Mouse (Mus musculus): ENCODE data around the gene Arhgap32. TPM values are rescaled to one million over a fixed set of nuclear protein-coding genes. Genes with fewer than 3 reads are reported as not detected.
A peak's percentile ranks its signal among the peaks of the same experiment; 100 is the strongest.
"Not testable (repeated sequence)": the region's sequence is repeated elsewhere in the genome, so short reads cannot be mapped to it uniquely, and the experiment has no call there.

Arhgap32 gene
- polyA plus RNA-seq, 1 experiment from 2014 or later = 20.8 TPM

DNA sequence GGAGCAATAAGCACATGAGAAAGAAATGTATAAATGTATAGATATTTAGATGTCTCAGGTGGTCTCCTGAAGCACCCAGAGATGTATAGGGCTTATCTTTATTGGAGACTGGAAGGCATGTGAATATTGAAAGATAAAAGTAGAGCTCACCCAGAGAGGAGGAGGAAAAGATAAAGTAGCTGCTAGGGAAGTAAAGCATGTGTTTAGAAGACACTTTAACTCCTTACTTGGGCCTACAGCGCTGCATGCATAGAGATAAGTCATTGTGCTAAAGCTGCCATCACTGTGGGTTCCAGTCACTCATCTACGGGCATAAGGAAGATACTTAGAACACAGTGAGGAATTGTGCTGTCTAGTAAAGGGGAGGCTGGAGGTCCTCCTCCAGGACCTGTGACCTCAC, 46.9 kb downstream of the Arhgap32 start:
- H3K4me2 ChIP-seq (ENCODE audit: low read depth, low read length) = no peak overlapping the region
- WGBS = 84% methylated on average over 2 of the region's 2 CpGs
- ATAC-seq (ENCODE audit: low read depth) = no peak
- no peaks in the 10 kb centered on the region for H3K4me1 ChIP-seq (ENCODE audit: control insufficient read depth, insufficient read depth, low read length)
- H3K4me3 ChIP-seq (ENCODE audit: low read depth, low read length) = no peak overlapping the region
- H3K9ac ChIP-seq (replicated peaks; ENCODE audit: low read depth, low read length) = no peak overlapping the region
- no peaks in the 10 kb centered on the region for H3K27me3 ChIP-seq (ENCODE audit: control insufficient read depth, insufficient read depth, low read length)
- H3K9me3 ChIP-seq (ENCODE audit: control insufficient read depth, low read length) = no peaks in the 10 kb centered on the region
- no peak overlapping the region for H3K27ac ChIP-seq (ENCODE audit: low read depth, low read length)
- H3K36me3 ChIP-seq (ENCODE audit: control insufficient read depth, insufficient read depth, low read length) = no peaks in the 10 kb centered on the region

- H3K4me2 ChIP-seq (ENCODE audit: low read depth, low read length); ATAC-seq (ENCODE audit: low read depth); H3K27ac ChIP-seq (ENCODE audit: low read depth, low read length); H3K36me3 ChIP-seq (ENCODE audit: control insufficient read depth, insufficient read depth, low read length); H3K9me3 ChIP-seq (ENCODE audit: control insufficient read depth, low read length); H3K4me1 ChIP-seq (ENCODE audit: control insufficient read depth, insufficient read depth, low read length); H3K4me3 ChIP-seq (ENCODE audit: low read depth, low read length); H3K27me3 ChIP-seq (ENCODE audit: control insufficient read depth, insufficient read depth, low read length); H3K9ac ChIP-seq (replicated peaks; ENCODE audit: low read depth, low read length): not testable (repeated sequence)
- WGBS = 84% methylated on average over 6 of the region's 6 CpGs
Observed at GRCm38 (mm10) chr9:32163820-32164219, 47.9 kb downstream of the Arhgap32 start.

- ATAC-seq (ENCODE audit: low read depth) = no peak
- 93% methylated on average over 5 of the region's 5 CpGs for WGBS
- Histone ChIP-seq H3K9me3 (ENCODE audit: control insufficient read depth, low read length) (no peaks in the 10 kb centered on the region), H3K9ac (replicated peaks; ENCODE audit: low read depth, low read length) (no peak overlapping the region), H3K4me3 (ENCODE audit: low read depth, low read length) (no peak overlapping the region), H3K36me3 (ENCODE audit: control insufficient read depth, insufficient read depth, low read length) (no peaks in the 10 kb centered on the region), H3K27me3 (ENCODE audit: control insufficient read depth, insufficient read depth, low read length) (no peaks in the 10 kb centered on the region), H3K27ac (ENCODE audit: low read depth, low read length) (no peak overlapping the region), H3K4me1 (ENCODE audit: control insufficient read depth, insufficient read depth, low read length) (no peaks in the 10 kb centered on the region), H3K4me2 (ENCODE audit: low read depth, low read length) (no peak overlapping the region)
Observed at GRCm38 (mm10) chr9:32168546-32169137, 52.7 kb downstream of the Arhgap32 start.

DNA sequence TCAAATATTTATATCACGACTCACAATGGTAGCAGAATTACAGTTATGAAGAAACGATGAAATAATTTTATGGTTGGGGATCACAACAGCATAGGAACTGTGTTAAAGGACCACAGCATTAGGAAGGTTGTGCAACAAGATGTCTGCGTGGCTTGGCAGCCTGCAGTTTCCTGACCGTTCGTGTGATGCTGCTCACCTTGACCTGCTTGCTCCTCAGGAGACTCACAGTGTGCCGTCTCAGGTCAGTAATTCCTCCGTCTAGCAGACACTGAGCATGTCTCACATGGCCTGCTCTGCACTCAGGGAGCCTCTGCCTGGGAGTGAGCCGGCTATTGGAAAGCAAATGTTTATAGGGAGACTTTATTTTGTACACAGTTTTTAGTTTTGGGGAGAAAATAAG, 54.8 kb downstream of the Arhgap32 start:
- no peaks in the 10 kb centered on the region for H3K36me3 ChIP-seq (ENCODE audit: control insufficient read depth, insufficient read depth, low read length)
- ATAC-seq (ENCODE audit: low read depth) = no peak
- 87% methylated on average over 8 of the region's 8 CpGs for WGBS
- H3K9ac ChIP-seq (replicated peaks; ENCODE audit: low read depth, low read length) = no peak overlapping the region
- H3K27ac ChIP-seq (ENCODE audit: low read depth, low read length) = no peak overlapping the region
- no peaks in the 10 kb centered on the region for H3K9me3 ChIP-seq (ENCODE audit: control insufficient read depth, low read length)
- no peaks in the 10 kb centered on the region for H3K27me3 ChIP-seq (ENCODE audit: control insufficient read depth, insufficient read depth, low read length)
- H3K4me3 ChIP-seq (ENCODE audit: low read depth, low read length) = no peak overlapping the region
- no peaks in the 10 kb centered on the region for H3K4me1 ChIP-seq (ENCODE audit: control insufficient read depth, insufficient read depth, low read length)
- no peak overlapping the region for H3K4me2 ChIP-seq (ENCODE audit: low read depth, low read length)

- ATAC-seq (ENCODE audit: low read depth) = peak; percentile 82; the same call in 1 of the 2 replicates
- peaks cover 3% of the 10 kb centered on the region; the same call in 1 of the 2 replicates for H3K4me1 ChIP-seq (ENCODE audit: control insufficient read depth, insufficient read depth, low read length)
Observed at GRCm38 (mm10) chr9:32176612-32177011, 60.7 kb downstream of the Arhgap32 start.

DNA sequence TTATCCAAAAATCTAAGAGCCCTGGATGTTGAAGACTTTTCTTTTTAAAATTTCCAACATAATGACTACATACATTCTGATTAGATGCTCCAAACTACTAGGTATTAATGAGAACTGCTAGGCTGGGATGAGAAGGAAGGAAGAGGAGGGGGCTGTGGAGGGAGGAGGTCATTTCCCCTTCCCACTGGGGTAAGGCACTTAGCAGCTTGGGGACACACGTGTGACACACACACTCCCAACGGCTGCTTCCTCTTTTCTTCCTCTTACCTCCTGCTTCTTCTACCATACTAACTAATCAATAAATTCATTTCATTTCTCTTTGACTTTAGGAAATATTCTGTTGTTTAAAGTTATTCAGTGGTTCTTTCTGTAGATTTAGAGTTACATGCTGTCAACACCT, 65.2 kb downstream of the Arhgap32 start:
- H3K27me3 ChIP-seq (ENCODE audit: control insufficient read depth, insufficient read depth, low read length) = no peaks in the 10 kb centered on the region
- no peak for ATAC-seq (ENCODE audit: low read depth)

More at GRCm38 (mm10) chr9:32176612-32177011, 60.7 kb downstream of the Arhgap32 start:
- no peak overlapping the region for H3K9ac ChIP-seq (replicated peaks; ENCODE audit: low read depth, low read length)
- H3K9me3 ChIP-seq (ENCODE audit: control insufficient read depth, low read length) = no peaks in the 10 kb centered on the region
- 48% methylated on average over 4 of the region's 4 CpGs for WGBS
- no peak overlapping the region for H3K27ac ChIP-seq (ENCODE audit: low read depth, low read length)
- H3K27me3 ChIP-seq (ENCODE audit: control insufficient read depth, insufficient read depth, low read length) = no peaks in the 10 kb centered on the region
- no peak overlapping the region for H3K4me2 ChIP-seq (ENCODE audit: low read depth, low read length)
- H3K36me3 ChIP-seq (ENCODE audit: control insufficient read depth, insufficient read depth, low read length) = no peaks in the 10 kb centered on the region
- no peak overlapping the region for H3K4me3 ChIP-seq (ENCODE audit: low read depth, low read length)

DNA sequence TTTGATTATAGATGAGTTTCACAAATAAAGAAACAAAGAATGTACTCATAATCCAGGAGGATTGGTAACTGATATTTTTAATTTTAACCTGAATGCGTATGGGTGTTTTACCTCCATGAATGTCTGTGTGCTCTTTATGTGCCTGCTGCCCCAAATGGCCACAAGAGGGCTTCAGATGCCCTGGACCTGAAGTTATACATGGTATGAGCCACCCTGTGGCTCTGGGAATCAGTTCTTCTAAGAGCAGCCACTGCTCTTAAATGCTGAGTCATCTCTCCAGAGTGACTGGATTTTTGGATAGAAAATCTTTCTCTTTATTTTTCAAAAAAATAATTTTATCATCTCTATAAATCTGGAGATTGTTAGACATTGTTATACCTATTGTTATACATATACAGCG, 70.6 kb downstream of the Arhgap32 start:
- Histone ChIP-seq H3K4me2 (ENCODE audit: low read depth, low read length) (no peak overlapping the region), H3K9ac (replicated peaks; ENCODE audit: low read depth, low read length) (no peak overlapping the region), H3K27me3 (ENCODE audit: control insufficient read depth, insufficient read depth, low read length) (no peaks in the 10 kb centered on the region), H3K4me3 (ENCODE audit: low read depth, low read length) (no peak overlapping the region), H3K27ac (ENCODE audit: low read depth, low read length) (no peak overlapping the region), H3K9me3 (ENCODE audit: control insufficient read depth, low read length) (no peaks in the 10 kb centered on the region), H3K36me3 (ENCODE audit: control insufficient read depth, insufficient read depth, low read length) (no peaks in the 10 kb centered on the region), H3K4me1 (ENCODE audit: control insufficient read depth, insufficient read depth, low read length) (no peaks in the 10 kb centered on the region)
- 94% methylated on average over 2 of the region's 2 CpGs for WGBS
- no peak for ATAC-seq (ENCODE audit: low read depth)

More for the DNA sequence above, 65.2 kb downstream of the Arhgap32 start:
- Histone ChIP-seq H3K4me3 (ENCODE audit: low read depth, low read length) (no peak overlapping the region), H3K9ac (replicated peaks; ENCODE audit: low read depth, low read length) (no peak overlapping the region), H3K36me3 (ENCODE audit: control insufficient read depth, insufficient read depth, low read length) (no peaks in the 10 kb centered on the region), H3K9me3 (ENCODE audit: control insufficient read depth, low read length) (no peaks in the 10 kb centered on the region), H3K4me2 (ENCODE audit: low read depth, low read length) (no peak overlapping the region), H3K27ac (ENCODE audit: low read depth, low read length) (no peak overlapping the region), H3K4me1 (ENCODE audit: control insufficient read depth, insufficient read depth, low read length) (peaks cover 3% of the 10 kb centered on the region; the same call in 1 of the 2 replicates)
- 43% methylated on average over 2 of the region's 2 CpGs for WGBS

DNA sequence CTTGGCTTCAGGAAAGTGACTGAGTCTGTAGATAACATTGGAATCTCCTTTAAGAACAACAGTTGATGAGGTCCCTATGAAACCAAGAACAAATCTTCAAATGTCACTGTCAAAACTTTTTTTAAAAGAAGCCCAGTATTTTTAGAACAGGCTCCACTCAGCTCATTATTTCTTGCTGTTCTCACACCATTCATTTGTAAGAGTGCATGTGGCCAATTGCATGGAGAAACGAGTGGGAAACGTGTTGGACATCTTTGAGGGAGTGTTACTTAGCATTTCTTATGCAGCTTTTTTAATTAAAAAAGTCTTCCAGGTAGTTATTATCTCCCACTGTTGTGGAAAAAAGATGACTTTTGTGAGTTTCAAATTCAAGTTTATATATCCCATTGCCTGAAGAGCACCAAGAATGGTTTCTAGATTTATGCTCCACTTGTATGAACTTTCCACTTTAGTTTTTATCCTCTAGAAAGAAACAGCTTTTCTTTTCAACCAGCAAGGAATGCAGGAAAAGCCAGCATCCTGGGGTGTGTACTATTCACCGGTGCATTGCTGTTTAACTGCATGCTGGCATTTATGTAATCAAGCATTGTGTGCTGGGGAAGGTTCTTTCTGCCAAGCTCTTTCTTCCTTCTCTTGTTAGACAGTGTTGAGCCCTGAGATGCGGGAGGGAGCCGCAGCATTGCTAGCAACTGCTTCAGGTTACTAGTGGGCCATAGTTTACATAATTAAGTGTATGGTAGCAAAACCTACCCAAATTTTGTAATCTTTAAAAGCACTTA, 76.5 kb downstream of the Arhgap32 start:
- Histone ChIP-seq H3K27ac (ENCODE audit: low read depth, low read length) (no peak overlapping the region), H3K4me2 (ENCODE audit: low read depth, low read length) (no peak overlapping the region), H3K4me1 (ENCODE audit: control insufficient read depth, insufficient read depth, low read length) (no peaks in the 10 kb centered on the region), H3K27me3 (ENCODE audit: control insufficient read depth, insufficient read depth, low read length) (no peaks in the 10 kb centered on the region), H3K36me3 (ENCODE audit: control insufficient read depth, insufficient read depth, low read length) (no peaks in the 10 kb centered on the region), H3K4me3 (ENCODE audit: low read depth, low read length) (no peak overlapping the region), H3K9ac (replicated peaks; ENCODE audit: low read depth, low read length) (no peak overlapping the region), H3K9me3 (ENCODE audit: control insufficient read depth, low read length) (no peaks in the 10 kb centered on the region)
- whole genome bisulfite sequencing = 35% methylated on average over 5 of the region's 5 CpGs
- no peak for ATAC-seq (ENCODE audit: low read depth)

GRCm38 (mm10) chr9:32204450-32204990, 88.6 kb downstream of the Arhgap32 start:
- Histone ChIP-seq H3K36me3 (ENCODE audit: control insufficient read depth, insufficient read depth, low read length) (no peaks in the 10 kb centered on the region), H3K9ac (replicated peaks; ENCODE audit: low read depth, low read length) (no peak overlapping the region), H3K9me3 (ENCODE audit: control insufficient read depth, low read length) (no peaks in the 10 kb centered on the region), H3K4me3 (ENCODE audit: low read depth, low read length) (no peak overlapping the region), H3K4me1 (ENCODE audit: control insufficient read depth, insufficient read depth, low read length) (no peaks in the 10 kb centered on the region), H3K4me2 (ENCODE audit: low read depth, low read length) (no peak overlapping the region), H3K27me3 (ENCODE audit: control insufficient read depth, insufficient read depth, low read length) (no peaks in the 10 kb centered on the region), H3K27ac (ENCODE audit: low read depth, low read length) (no peak overlapping the region)
- ATAC-seq (ENCODE audit: low read depth) = no peak
- 79% methylated on average over 7 of the region's 7 CpGs for WGBS
